Mouse (Mus musculus) bone marrow macrophage, adult 2 months (primary cell): ENCODE measurements around the gene Nebl.

Experiments
- CTCF ChIP-seq: IDR thresholded peaks from 2 replicates; pipeline ENCODE4 v1.5.1; 2012; ENCODE audit warnings: low read depth, mild to moderate bottlenecking, low read length, moderate library complexity
- POLR2A ChIP-seq: IDR thresholded peaks from 2 replicates; pipeline ENCODE4 v1.6.1; 2012; ENCODE audit warnings: mild to moderate bottlenecking, low read depth, low read length, borderline replicate concordance

DNA sequence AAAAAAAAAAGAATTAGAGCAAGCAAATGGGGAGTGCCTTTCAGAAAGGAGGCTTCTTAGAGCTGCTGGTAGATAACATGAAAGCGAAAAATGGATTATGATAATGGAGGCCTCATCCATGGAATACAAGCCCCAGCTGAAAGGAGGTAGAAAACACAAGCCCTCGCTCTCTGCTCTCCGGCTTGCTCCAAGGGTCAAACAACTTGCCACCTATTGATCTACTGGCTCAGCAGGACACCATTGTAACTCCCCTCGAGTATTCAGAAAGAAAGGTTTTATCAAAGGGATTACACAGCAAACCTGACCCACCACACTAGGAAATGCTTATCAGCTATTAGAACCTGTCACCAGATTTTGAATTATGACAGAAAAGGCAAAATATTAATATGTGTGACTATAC, 131.4 kb downstream of the Nebl start:
- no peak for TF ChIP-seq CTCF
- no peak for TF ChIP-seq POLR2A
